Mouse (Mus musculus): Measurements from ENCODE around the gene Ddx31. TPM values are rescaled to one million over a fixed set of nuclear protein-coding genes. Genes with fewer than 3 reads are reported as not detected.

The Ddx31 gene
- 1 to 10 TPM; 7.3 to 7.8 TPM for total RNA-seq (2021)
- long read RNA-seq, experiment 1, transcript Ddx31-201 (20 exons, 3,271 nt), result major isoform, 8 of 11 reads
- long read RNA-seq, experiment 1, partial matches to known transcripts, result 1 of 11 reads
- long read RNA-seq, experiment 1, other reads (novel, unspliced or antisense), result 2 of 11 reads
- long read RNA-seq, experiment 2, transcript Ddx31-201 (20 exons, 3,271 nt), result major isoform, 7 of 8 reads
- long read RNA-seq, experiment 2, partial matches to known transcripts, result 0 of 8 reads
- long read RNA-seq, experiment 2, other reads (novel, unspliced or antisense), result 1 of 8 reads

- peak; percentile 97 for DNase-seq
These were observed at the start of gene Ddx31, which contains the start of gene Gtf3c4 for GRCm38 (mm10) chr2:28840222-28840951. TSS of gene Ddx31 (plus strand) at chr2:28840406. TSS of gene Gtf3c4 (minus strand) at chr2:28840360.

GRCm38 (mm10) chr2:28792931-28793610 is 47.1 kb upstream of the Ddx31 start:
- peak; percentile 42 for DNase-seq

- DNase-seq, result no peak
These were observed 45.6 kb upstream of the Ddx31 start for GRCm38 (mm10) chr2:28794623-28795022.

DNA sequence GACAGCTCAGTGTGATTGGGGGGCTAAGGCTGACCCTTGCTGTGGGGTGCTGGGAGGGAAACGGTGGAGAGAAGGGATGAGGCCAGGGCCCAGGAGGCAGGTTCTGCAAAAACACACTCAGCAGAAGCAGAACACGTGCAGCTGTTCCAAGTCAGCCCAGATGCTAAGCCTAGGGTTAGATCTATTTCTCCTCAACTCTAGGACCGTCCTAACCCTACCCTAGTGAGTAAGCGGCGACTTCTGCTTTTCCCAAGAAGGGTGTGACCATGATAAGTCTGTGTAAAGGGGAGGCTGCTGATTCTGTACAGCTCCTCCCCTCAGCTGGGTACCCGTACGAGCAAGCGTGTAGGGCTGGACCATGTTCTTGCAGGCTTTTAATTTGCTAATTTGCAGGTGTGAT is 43.9 kb upstream of the Ddx31 start:
- no peak for DNase-seq

GRCm38 (mm10) chr2:28797490-28798106 is 42.6 kb upstream of the Ddx31 start:
- DNase-seq, result no peak

DNA sequence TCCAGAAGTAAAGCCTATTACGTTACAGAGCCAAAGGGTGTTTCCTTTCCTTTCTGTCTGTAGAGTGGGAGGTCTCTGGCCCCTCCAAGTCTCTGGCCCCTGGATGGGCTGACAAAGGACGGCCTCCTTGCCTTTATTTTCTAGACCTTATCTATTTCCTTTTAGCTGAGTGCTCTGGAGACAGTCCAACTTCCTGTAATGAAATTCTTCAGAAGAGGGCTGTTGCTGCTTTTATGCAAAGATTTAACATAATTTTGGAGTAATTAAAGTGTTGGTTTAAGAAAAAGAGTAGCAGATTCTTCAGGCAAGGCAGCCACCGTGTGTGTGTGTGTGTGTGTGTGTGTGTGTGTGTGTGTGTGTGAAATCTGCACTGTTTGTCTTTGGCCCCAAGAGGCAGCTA is 41.8 kb upstream of the Ddx31 start:
- no peak for DNase-seq

DNA sequence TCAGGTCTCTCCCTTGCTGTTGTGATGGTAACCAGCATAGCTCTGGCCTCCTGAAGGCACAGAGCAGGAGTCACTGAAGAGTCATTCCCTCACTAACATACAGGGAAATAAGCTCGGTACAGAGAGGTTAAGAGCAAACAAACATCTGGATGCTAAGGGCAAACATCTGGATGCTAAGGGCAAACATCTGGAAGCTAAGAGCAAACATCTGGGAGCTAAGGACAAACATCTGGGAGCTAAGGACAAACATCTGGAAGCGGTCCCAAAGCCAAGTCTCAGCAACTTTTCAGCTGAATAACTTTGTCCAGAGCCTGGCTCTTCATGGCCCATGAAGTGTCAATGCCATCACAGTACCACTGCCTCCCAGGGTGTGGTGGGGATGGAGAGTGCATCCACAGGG is 40.6 kb upstream of the Ddx31 start:
- no peak for DNase-seq

GRCm38 (mm10) chr2:28803406-28803805 is 36.8 kb upstream of the Ddx31 start:
- DNase-seq, result no peak

DNA sequence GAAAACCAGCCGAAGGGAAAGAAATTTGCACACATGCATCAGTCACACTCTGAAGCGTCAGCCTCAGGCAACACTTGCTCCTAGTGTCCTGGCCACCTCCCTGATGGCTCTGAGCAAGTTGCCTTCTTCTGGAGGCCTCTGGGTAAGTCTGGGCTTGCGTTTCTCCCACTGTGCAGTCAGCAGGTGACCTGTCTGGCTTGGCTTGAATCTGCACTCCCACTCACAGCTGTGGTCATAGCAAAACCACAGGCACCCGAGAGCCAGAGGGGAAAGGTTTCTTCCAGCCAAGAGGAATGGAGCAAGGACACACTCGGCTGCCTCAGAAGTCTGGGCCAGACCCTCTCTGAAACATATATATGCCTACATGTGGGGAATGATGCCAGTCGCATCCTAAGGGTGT is 31.4 kb upstream of the Ddx31 start:
- no peak for DNase-seq

- DNase-seq, result no peak
These were observed 29.8 kb upstream of the Ddx31 start for GRCm38 (mm10) chr2:28810260-28811013.

DNA sequence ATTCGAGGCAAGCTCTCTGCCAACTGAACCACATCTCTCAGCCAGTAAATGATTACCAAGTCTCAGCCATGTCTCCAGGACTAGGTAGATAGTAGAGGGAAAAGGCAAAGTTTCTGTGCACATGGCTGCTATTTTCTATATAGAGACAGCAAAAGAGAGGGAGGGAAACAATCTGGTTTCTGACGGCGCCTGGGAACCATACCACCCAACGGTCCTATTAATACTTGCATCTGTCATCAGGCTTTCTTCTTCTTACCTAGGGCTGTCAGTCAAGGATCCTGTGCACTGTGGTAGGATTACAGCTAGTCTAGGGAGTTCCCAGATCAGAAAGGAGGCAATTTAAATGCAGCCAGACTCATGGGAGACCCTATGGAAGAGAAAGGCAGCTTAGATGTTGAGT is 21.3 kb upstream of the Ddx31 start:
- DNase-seq, result no peak

DNA sequence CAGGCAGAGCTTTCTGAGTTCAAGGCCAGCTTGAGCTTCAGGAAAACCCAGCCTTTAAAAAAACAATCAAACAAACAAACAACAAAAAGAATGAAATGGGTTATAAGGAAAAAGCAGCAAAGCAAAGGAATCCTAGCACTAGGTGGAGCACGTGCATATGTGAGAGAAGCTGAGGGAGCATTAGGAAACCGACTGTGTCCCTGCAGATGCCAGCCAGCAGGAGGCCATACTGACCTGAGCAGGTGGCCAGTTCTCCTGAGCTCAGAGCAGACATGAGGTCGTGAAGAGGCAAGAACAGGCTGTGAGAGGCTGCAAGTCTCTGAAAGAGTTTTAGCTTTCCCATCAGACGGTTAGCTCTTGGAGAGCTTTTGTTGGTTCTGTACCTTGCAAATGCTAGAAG is 10.9 kb upstream of the Ddx31 start:
- DNase-seq, result peak; percentile 20

- no peak for DNase-seq
These were observed 3.8 kb upstream of the Ddx31 start for GRCm38 (mm10) chr2:28836181-28836940.

- DNase-seq, result peak; percentile 31
These were observed 545 bp upstream of the Ddx31 start for GRCm38 (mm10) chr2:28839501-28840221.

DNA sequence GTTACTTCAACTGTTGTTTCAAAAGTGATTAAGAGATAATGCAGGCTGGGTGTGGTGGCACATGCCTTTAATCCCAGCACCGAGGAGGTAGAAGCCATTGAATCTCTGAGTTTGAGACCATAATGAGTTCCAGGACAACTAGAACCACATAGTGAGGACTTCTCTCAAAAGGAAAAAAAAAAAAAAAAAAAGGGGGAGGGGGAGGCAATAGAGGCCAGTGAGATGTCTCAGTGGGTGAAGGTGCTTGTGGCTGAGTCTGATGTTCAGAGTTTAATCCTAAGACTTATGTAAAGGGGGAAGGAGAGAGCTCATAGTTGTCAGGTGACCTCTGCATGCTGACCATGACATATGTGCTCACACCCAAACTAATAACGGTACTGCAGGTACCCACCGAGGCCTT is 1.8 kb downstream of the Ddx31 start:
- DNase-seq, result no peak

DNA sequence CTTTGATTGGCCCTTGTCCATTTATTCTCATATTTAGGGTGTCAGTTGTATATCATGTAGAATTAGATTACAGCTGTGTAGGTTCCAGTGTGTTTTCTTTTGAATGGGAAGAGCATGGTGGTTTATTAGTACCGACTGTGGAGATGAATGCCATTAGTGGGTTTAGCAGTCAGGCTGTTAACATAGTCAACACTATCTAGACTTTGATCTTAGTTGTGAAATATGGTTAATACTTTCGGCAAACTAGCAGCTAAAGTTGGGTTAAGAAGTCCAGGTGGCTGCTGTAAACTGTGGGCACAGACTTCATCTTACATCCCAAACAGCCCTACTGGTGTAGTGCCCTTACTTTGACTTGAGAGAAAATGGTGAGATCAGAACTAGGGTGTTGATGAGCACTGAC is 8.7 kb downstream of the Ddx31 start:
- no peak for DNase-seq

GRCm38 (mm10) chr2:28852594-28852993 is 12.4 kb downstream of the Ddx31 start:
- no peak for DNase-seq

GRCm38 (mm10) chr2:28855773-28856172 is 15.6 kb downstream of the Ddx31 start:
- DNase-seq, result peak; percentile 8

DNA sequence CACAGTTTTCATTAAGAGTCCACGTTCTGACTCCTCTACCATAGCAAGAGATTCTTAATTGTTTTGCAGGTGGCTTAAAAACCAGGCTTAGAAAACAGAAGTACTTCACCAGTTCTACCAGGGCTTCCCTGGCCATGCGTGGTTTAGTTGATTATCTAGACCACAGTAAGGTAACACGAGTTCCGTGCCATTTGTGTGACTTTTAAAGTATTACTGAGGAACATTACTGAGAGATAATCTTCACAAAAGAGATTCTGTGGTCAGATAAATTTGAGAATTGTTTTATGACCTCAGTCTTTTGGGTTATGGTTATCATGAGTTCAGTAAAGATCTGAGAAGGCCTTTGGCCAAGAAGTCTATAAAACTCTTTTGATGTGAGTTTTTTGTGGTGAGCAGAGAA is 19.1 kb downstream of the Ddx31 start:
- DNase-seq, result no peak

- DNase-seq, result no peak
These were observed 20.6 kb downstream of the Ddx31 start for GRCm38 (mm10) chr2:28860678-28861423.
